Mouse (Mus musculus) myocyte (in vitro differentiated cells): ENCODE data around the gene Hoxa6.

Experiments
- E2F4 ChIP-seq: IDR thresholded peaks from one replicate; pipeline ENCODE4 v1.6.1; 2011; ENCODE audit warnings: mild to moderate bottlenecking, control low read depth, moderate library complexity; ENCODE audit not compliant: insufficient read depth
- MAX ChIP-seq: IDR thresholded peaks from one replicate; pipeline ENCODE4 v1.6.1; 2011; ENCODE audit warnings: low read depth, mild to moderate bottlenecking, control low read depth
- MYOD1 ChIP-seq, 3 experiments: IDR thresholded peaks; one replicate each; pipeline ENCODE4 v1.6.1; 2011; ENCODE audit warnings: control low read depth in 2 of 3, low read depth in 2 of 3, mild to moderate bottlenecking in 2 of 3, moderate library complexity in 1 of 3; ENCODE audit not compliant: insufficient read length in 2 of 3, control insufficient read depth in 1 of 3
- MYOG ChIP-seq, 3 experiments: IDR thresholded peaks; one replicate each; pipeline ENCODE4 v1.6.1; 2011; ENCODE audit warnings: control low read depth in 2 of 3, low read depth in 2 of 3, mild to moderate bottlenecking in 2 of 3; ENCODE audit not compliant: insufficient read length in 2 of 3, control insufficient read depth in 1 of 3, insufficient read depth in 1 of 3
- POLR2A ChIP-seq: IDR thresholded peaks from one replicate; pipeline ENCODE4 v1.6.1; 2011; ENCODE audit warnings: low read depth, mild to moderate bottlenecking, control low read depth, moderate library complexity; ENCODE audit not compliant: insufficient read length
- POLR2AphosphoS2 ChIP-seq: IDR thresholded peaks from one replicate; pipeline ENCODE4 v1.6.1; 2011; ENCODE audit warnings: low read depth, control low read depth; ENCODE audit not compliant: insufficient read length
- TCF12 ChIP-seq: IDR thresholded peaks from one replicate; pipeline ENCODE4 v1.6.1; 2011; ENCODE audit warnings: mild to moderate bottlenecking, control low read depth; ENCODE audit not compliant: poor library complexity, insufficient read depth, severe bottlenecking
- TCF3 ChIP-seq: IDR thresholded peaks from one replicate; pipeline ENCODE4 v1.6.1; 2011; ENCODE audit warnings: low read depth, control low read depth; ENCODE audit not compliant: insufficient read length
- USF1 ChIP-seq: IDR thresholded peaks from one replicate; pipeline ENCODE4 v1.6.1; 2011; ENCODE audit warnings: low read depth, mild to moderate bottlenecking, control low read depth, moderate library complexity

DNA sequence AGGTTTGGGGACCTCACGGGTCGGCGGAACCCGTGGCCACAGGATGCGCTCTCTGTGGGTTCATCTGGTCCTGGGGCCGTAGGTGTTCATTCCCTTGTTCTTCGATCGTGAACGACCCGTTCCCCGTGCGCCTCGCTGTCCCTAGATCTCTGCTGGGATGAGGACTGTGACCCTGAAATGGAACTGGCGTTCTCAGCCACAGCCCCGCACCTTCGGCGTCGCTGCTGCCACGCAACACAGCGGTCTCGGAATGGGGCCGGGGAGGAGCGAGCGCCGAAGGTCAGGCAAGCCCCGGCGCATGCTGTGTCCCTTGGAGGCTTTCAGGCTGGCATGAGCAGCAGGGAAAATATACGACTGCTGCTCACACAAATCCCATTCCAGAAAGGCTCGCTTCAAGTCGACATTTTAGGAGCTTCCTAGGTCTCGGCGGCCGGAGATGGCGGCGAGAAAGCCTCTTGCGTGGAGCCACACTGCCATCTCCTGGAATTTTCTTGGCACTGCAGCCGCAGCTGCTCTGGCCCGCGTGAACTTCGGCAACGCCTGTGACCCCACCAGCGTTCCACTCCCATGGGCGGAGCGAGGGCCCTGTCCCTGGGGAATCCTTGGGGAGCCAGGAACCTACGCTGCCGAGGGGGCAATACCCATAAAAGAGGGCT lies 12.9 kb upstream of the Hoxa6 start, which contains the start of gene Hoxa7:
- TF ChIP-seq POLR2A (peak; percentile 34), MYOG (IDR thresholded peaks at IDR 0.05; ENCODE audit: control insufficient read depth in 1 of 3, insufficient read depth in 1 of 3, insufficient read length in 2 of 3, low read depth in 2 of 3) (peak; percentile 77 to 90 (median 82)), POLR2AphosphoS2 (no peak), MAX (no peak), E2F4 (no peak), MYOD1 (IDR thresholded peaks at IDR 0.05; ENCODE audit: control insufficient read depth in 1 of 3, insufficient read length in 2 of 3, low read depth in 2 of 3) (peak in 2 of 3 experiments; percentile 82 to 89), TCF12 (no peak), USF1 (no peak), TCF3 (no peak)
